Mouse (Mus musculus) limb, embryonic 12.5 days (tissue): ENCODE measurements around the gene Arl4d. TPM values are rescaled to one million over a fixed set of nuclear protein-coding genes. Genes with fewer than 3 reads are reported as not detected.

ENCODE experiments used
- ATAC-seq: fragments of 200-750 bp; cut with Nextera tagmentation; 2 replicates; pipeline ENCODE4 v1.8.0; 2017; ENCODE audit warnings: low read depth, moderate TSS enrichment; ENCODE audit not compliant: insufficient number of reproducible peaks, insufficient read depth, low FRiP score, low TSS enrichment
- H3K27ac ChIP-seq: fragments of 300-500 bp; sonication (generic); 2 replicates; pipeline ENCODE4 v1.5.1; 2016; ENCODE audit warnings: mild to moderate bottlenecking, moderate library complexity
- H3K27me3 ChIP-seq: fragments of 300-500 bp; sonication (generic); 2 replicates; pipeline ENCODE4 v1.6.1; 2016; ENCODE audit warnings: mild to moderate bottlenecking, moderate library complexity
- H3K36me3 ChIP-seq: fragments of 300-500 bp; sonication (generic); 2 replicates; pipeline ENCODE4 v1.6.1; 2016; ENCODE audit warnings: mild to moderate bottlenecking, moderate library complexity
- H3K4me1 ChIP-seq: fragments of 300-500 bp; sonication (generic); replicated peaks from 2 replicates; pipeline ENCODE4 v1.6.1; 2016
- H3K4me2 ChIP-seq: fragments of 300-500 bp; sonication (generic); 2 replicates; pipeline ENCODE4 v1.6.1; 2016; ENCODE audit warnings: mild to moderate bottlenecking, moderate library complexity
- H3K4me3 ChIP-seq: fragments of 300-500 bp; sonication (generic); replicated peaks from 2 replicates; pipeline ENCODE4 v1.5.1; 2016; ENCODE audit warnings: mild to moderate bottlenecking
- H3K9ac ChIP-seq: fragments of 300-500 bp; sonication (generic); replicated peaks from 2 replicates; pipeline ENCODE4 v1.6.1; 2016; ENCODE audit warnings: mild to moderate bottlenecking, moderate library complexity
- H3K9me3 ChIP-seq: fragments of 300-500 bp; sonication (generic); 2 replicates; pipeline ENCODE4 v1.6.1; 2016; ENCODE audit warnings: mild to moderate bottlenecking, moderate library complexity
- WGBS: fragments of 180-500 bp; shearing (Covaris S2); methylation state at CpG from one replicate; pipeline ENCODE4 v1.1.7; 2016; 5-methylcytosine and 5-hydroxymethylcytosine counted together
- polyA plus RNA-seq: library from polyadenylated mRNA; unstranded; fragments of >200 nt; fragmentation: Nextera tagmentation; extraction: Ambion mirVana; gene quantifications from 2 replicates; pipeline ENCODE4 v1.2.1, GENCODE M21; 2016

The Arl4d gene
- polyA plus RNA-seq, 1 experiment from 2014 or later, result 2.5 TPM

DNA sequence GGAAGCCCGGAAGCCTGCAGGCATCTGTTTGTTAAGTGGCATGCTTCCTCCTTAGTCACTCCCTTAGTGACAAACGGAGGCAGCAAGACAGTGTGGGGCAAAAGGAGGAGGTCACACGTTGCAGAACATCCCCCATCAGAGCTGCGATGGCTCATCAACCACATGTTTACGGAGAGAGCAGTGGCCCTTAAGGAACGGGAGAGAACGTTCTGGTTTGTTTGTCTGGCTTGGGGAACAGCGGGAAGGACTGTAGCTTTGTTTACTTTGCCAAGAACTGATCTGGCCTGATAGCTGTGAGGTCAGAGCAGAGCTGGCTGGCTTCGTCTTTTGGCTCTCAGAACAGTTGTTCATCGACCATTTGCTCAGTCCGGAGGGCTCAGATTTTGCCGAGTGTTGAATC is 35.1 kb downstream of the Arl4d start:
- H3K9me3 ChIP-seq, result peaks cover 5% of the 10 kb centered on the region; the same call in 1 of the 2 replicates
- no peaks in the 10 kb centered on the region for H3K27me3 ChIP-seq
- H3K4me3 ChIP-seq, result no peak overlapping the region
- 22% methylated on average over 12 of the region's 12 CpGs for WGBS
- H3K4me2 ChIP-seq, result no peak overlapping the region
- peaks cover 30% of the 10 kb centered on the region for H3K4me1 ChIP-seq
- 0 out of 2 replicates have a peak overlapping the region, but pooled peaks have one; percentile 31 for H3K27ac ChIP-seq
- H3K36me3 ChIP-seq, result no peaks in the 10 kb centered on the region
- no peak for ATAC-seq
- no peak overlapping the region for H3K9ac ChIP-seq

GRCm38 (mm10) chr11:101704081-101704480 is 38.7 kb downstream of the Arl4d start:
- Histone ChIP-seq H3K9me3 (no peaks in the 10 kb centered on the region; the same call in 1 of the 2 replicates), H3K36me3 (no peaks in the 10 kb centered on the region), H3K4me2 (peak overlapping the region; percentile 11; the same call in 1 of the 2 replicates), H3K27ac (peak overlapping the region; percentile 64), H3K27me3 (no peaks in the 10 kb centered on the region), H3K9ac (no peak overlapping the region), H3K4me1 (peaks cover 21% of the 10 kb centered on the region), H3K4me3 (no peak overlapping the region)
- ATAC-seq, result no peak
- WGBS, result 12% methylated on average over 5 of the region's 5 CpGs

DNA sequence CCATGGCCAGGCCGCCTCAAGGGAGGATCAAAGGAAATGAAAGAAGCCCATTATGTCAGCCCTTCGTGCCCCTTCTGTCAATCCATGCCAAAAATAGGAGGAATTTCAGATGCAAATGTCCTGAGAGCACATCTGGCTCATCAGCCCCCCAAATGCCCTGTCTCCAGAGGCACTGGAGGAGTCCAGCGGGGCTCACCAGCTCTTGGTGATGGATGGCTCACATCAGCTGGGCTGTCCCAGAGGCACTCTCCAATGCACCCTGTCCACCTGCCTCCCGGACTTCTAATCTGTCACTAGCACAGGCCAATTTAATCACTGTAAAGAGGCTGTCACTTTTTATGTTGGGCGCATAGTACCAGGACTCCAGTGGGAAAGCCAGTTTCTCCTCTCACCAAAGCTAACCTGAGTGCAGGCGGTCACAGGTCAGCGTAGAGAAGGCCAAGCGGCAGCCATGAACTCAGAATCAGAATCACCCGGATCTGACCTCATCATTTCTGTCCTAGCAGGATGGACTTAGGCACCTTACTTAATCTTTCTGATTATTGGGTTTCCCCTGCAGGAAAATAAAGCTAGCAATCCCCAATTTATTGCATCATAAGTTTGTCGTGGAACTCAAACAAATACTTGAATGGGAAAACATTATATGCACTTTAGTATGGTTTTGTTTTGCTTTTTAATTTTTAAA is 41.6 kb downstream of the Arl4d start:
- WGBS, result 74% methylated on average over 10 of the region's 10 CpGs
- Histone ChIP-seq H3K36me3 (no peaks in the 10 kb centered on the region), H3K27me3 (no peaks in the 10 kb centered on the region), H3K4me1 (peaks cover 15% of the 10 kb centered on the region), H3K4me3 (no peak overlapping the region), H3K9me3 (no peaks in the 10 kb centered on the region), H3K4me2 (no peak overlapping the region), H3K9ac (no peak overlapping the region), H3K27ac (no peak overlapping the region)
- ATAC-seq, result no peak

GRCm38 (mm10) chr11:101708482-101708881 is 43.1 kb downstream of the Arl4d start:
- no peak overlapping the region for H3K4me2 ChIP-seq
- H3K9ac ChIP-seq, result no peak overlapping the region
- H3K4me1 ChIP-seq, result peaks cover 14% of the 10 kb centered on the region
- no peaks in the 10 kb centered on the region for H3K27me3 ChIP-seq
- H3K27ac ChIP-seq, result no peak overlapping the region
- no peaks in the 10 kb centered on the region for H3K9me3 ChIP-seq
- H3K36me3 ChIP-seq, result no peaks in the 10 kb centered on the region
- no peak for ATAC-seq
- WGBS, result 36% methylated on average over 5 of the region's 5 CpGs
- H3K4me3 ChIP-seq, result no peak overlapping the region

DNA sequence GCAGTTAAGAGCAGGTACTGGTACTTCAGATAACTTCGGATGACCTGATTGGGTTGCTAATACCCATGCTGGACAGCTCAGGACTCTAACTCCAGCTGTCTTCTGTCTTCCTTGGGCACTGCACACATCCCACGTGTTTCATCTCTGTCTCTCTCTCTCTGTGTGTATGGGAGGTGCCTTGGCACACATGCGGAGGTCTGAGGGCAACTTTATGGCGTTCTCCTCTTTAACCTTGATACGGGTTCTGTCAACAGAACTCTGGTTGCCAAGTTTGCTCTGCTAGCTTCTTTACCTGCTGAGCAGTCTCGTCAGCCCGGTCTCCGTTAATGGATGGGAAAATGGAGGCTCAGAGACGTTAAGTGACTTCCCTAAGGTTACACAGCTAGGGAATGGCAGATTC is 47.5 kb downstream of the Arl4d start:
- H3K4me2 ChIP-seq, result no peak overlapping the region
- WGBS, result 83% methylated on average over 9 of the region's 9 CpGs
- no peak overlapping the region for H3K4me3 ChIP-seq

GRCm38 (mm10) chr11:101714012-101714411 is 48.7 kb downstream of the Arl4d start:
- 74% methylated on average over 7 of the region's 7 CpGs for WGBS
- Histone ChIP-seq H3K36me3 (no peaks in the 10 kb centered on the region), H3K4me1 (no peaks in the 10 kb centered on the region), H3K27ac (no peak overlapping the region), H3K4me3 (no peak overlapping the region), H3K9ac (no peak overlapping the region), H3K27me3 (no peaks in the 10 kb centered on the region), H3K9me3 (no peaks in the 10 kb centered on the region), H3K4me2 (no peak overlapping the region)
- ATAC-seq, result no peak

More for the DNA sequence above, 47.5 kb downstream of the Arl4d start:
- Histone ChIP-seq H3K9ac (no peak overlapping the region), H3K36me3 (no peaks in the 10 kb centered on the region), H3K27ac (no peak overlapping the region), H3K4me1 (no peaks in the 10 kb centered on the region; the same call in 1 of the 2 replicates), H3K9me3 (no peaks in the 10 kb centered on the region), H3K27me3 (no peaks in the 10 kb centered on the region)
- no peak for ATAC-seq

Other genes starting within 250 kb of the Arl4d start
- 86.6 and 94.2 TPM in 2 replicates for gene Aarsd1, start 247.9 kb upstream of the Arl4d start, polyA plus RNA-seq
- gene Gm27029, start 240.7 kb upstream of the Arl4d start, polyA plus RNA-seq, result 8.2 and 9.8 TPM in 2 replicates
- gene Rundc1, start 240.5 kb upstream of the Arl4d start, polyA plus RNA-seq, result 22.0 and 24.0 TPM in 2 replicates
- 7.8 and 9.4 TPM in 2 replicates for gene Ptges3l, start 240.2 kb upstream of the Arl4d start, polyA plus RNA-seq
- gene Rpl27, start 223.2 kb upstream of the Arl4d start, polyA plus RNA-seq, result 382 and 394 TPM in 2 replicates
- gene Ifi35, start 217.1 kb upstream of the Arl4d start, polyA plus RNA-seq, result 6.3 and 6.6 TPM in 2 replicates
- 9.7 and 10.2 TPM in 2 replicates for gene Rnd2, start 200.5 kb upstream of the Arl4d start, polyA plus RNA-seq
- gene Vat1, start 199.3 kb upstream of the Arl4d start, polyA plus RNA-seq, result 23.2 and 26.7 TPM in 2 replicates
- 19.0 and 21.0 TPM in 2 replicates for gene Brca1, start 113.6 kb upstream of the Arl4d start, polyA plus RNA-seq
- 81.6 and 83.8 TPM in 2 replicates for gene Nbr1, start 113.4 kb upstream of the Arl4d start, polyA plus RNA-seq
- 1.4 and 2.9 TPM in 2 replicates for gene Tmem106a, start 83.3 kb upstream of the Arl4d start, polyA plus RNA-seq
- not detected in 2 replicates for gene Gm11634, start 66.3 kb upstream of the Arl4d start, polyA plus RNA-seq
- 37.0 and 37.8 TPM in 2 replicates for gene Rdm1, start 38.3 kb upstream of the Arl4d start, polyA plus RNA-seq
- gene Dhx8, start 67.4 kb downstream of the Arl4d start, polyA plus RNA-seq, result 53.8 and 53.9 TPM in 2 replicates
- gene Etv4, start 119.8 kb downstream of the Arl4d start, polyA plus RNA-seq, result 22.9 and 26.2 TPM in 2 replicates
- gene Meox1, start 228.8 kb downstream of the Arl4d start, polyA plus RNA-seq, result 13.5 and 14.1 TPM in 2 replicates